Mouse (Mus musculus) lung, postnatal 36 days (tissue): ENCODE data around the gene Otop2.

Experiments used
- DNase-seq: peaks from one replicate; pipeline ENCODE4 v3.0.0; 2022; ENCODE audit warnings: mixed read lengths

Gene Otop2

DNA sequence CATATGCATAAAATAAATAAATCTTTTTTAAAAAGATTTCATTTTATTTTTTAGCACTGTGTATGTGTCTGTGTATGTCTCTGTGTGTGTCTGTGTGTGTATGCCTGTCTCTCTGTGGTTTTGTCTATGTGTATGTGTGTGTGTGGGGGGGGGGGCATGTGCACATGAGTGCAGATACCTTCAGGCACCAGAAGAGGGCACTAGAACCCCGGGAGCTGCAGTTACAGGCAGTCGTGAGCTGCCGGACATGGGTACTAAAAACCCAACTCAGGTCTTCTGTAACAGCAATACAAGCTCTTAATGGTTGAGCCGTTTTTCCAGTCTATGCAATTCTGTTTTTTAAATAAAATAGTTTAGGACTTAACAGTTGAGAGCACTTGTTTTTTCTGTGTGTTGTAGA, 6.2 kb upstream of the Otop2 start:
- DNase-seq = no peak

DNA sequence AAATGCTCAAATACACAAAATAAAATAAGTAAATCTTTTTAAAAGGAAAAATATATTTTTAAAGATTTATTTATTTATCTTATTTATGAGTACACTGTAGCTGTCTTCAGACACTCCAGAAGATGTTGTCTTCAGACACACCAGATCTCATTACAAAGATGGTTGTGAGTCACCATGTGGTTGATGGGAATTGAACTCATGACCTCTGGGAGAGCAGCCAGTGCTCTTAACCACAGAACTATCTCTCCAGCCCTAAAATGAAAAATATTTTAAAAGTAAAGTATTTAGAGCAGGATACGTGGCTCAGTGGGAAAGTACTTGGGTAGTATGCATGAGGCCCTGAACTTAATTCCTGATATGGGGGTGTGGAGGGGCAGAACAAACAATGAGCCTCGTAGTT, 5.6 kb upstream of the Otop2 start:
- DNase-seq = no peak

- no peak for DNase-seq
Observed at GRCm38 (mm10) chr11:115303167-115303566, 3.8 kb upstream of the Otop2 start.

GRCm38 (mm10) chr11:115308781-115309180, 1.8 kb downstream of the Otop2 start:
- no peak for DNase-seq

DNA sequence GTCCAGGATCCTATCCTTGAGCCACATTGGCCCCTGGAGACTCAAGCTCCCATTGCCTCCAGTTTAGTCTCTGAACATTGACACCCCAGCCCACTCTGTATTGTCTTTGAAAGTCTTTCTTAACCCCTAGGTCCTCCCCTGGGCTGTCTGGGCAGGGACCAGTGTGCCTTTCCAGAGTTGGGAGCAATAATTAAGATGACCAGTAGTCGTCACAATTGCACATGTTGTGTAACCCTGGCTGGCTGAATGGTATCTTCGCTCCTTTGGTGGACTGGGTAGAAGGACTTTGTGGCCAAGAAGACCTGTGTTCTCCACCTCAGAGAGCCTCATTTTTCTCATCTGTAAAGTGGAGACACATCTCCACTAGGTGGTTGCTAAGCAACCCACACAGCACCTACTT, 7.3 kb downstream of the Otop2 start:
- no peak for DNase-seq

DNA sequence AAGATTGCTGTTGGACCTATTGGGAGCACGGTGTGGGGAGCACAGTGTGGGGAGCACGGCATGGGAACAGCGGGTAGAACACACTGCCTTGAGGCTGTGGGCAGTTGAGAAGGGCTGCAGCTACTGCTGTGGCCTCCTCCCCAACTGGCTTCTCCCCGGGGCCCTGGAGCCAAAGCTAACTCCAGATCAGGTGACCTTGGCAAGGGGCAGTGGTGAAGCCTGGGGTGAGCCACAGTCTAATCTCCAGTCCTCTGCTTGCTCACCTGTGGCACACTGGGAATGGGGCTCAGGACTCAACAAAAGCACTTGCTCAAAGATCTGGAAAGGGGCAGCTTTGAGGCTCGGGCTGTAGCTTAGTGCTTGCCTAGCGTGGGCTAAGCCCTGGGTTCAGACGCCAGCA, 10.2 kb downstream of the Otop2 start:
- no peak for DNase-seq

GRCm38 (mm10) chr11:115318245-115319027, 11.5 kb downstream of the Otop2 start:
- no peak for DNase-seq

DNA sequence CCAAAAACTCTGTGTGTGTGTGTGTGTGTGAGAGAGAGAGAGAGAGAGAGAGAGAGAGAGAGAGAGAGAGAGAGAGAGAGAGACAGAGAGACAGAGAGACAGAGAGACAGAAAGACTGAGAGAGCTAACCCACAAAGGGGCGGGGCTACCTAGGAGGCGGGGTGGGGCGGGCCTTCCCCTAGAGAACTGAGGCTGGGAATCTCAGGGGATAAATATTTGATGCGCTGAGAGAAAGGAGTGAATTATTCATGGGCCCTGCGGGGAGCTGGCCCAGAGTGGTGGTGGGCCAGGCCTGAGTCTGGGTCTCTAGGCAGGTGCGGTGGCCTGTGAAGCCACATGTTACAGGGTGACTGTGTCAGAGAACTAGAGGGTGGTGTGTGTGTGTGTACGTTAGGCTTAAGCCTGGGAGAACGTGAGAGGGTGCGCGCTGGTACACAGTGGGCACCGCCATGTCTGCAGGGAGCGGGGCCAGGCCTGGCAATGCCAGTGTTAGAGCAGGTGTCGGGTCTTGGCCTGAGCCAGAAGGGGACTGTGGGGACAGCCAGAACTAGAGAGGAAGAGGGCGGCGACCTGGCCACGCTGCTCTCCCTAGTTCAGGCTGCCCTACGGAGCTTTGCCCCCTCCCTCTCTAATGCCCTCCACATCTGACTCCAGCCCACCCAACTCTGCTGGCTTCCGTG, 12.9 kb downstream of the Otop2 start:
- no peak for DNase-seq

DNA sequence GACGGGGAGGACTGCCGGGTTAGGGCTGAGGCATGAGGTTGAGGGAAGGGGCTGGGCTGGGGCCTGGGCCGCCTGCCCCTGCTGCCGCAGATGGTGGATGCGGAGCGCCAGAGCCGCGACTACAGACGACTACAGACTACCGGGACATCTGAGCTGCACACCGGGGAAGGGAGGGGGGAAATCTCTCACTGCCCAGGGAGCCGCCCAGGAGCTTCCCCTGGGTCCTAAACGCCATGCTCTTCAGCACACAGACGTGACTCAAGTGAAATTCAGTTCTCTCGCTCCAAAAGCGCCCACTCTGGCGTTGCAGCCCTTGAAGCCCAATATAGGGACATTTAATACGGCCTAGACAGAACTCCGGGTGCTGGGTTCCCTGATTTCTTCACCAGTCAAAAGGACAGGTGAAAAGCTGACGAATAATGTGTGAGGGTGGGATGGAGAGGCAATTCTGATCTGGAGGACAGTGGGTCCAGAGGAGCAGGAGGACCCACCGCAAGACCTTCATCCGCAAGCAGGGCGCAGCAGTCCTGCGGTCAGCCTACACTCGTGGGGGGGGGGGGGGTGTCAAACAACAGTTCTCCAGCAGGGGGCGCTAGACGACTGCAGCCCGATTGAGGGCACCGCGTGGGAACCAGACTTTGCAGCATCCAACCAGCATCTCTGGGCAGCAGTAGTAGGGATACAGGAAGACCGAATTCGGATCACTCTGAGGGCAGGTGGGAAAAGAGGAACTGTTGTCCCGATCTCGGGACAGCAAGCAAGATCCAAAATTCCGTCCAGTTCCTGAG, 15.1 kb downstream of the Otop2 start, which contains the start of gene Ush1g:
Gene Ush1g, minus strand, starts transcription at position 136 of the 788 bp plus-strand sequence.
- DNase-seq = peak; percentile 48

GRCm38 (mm10) chr11:115323354-115323753, 16.4 kb downstream of the Otop2 start:
- no peak for DNase-seq

GRCm38 (mm10) chr11:115326730-115327129, 19.8 kb downstream of the Otop2 start:
- DNase-seq = no peak

- DNase-seq = peak; percentile 7
Observed at GRCm38 (mm10) chr11:115329339-115329738, 22.4 kb downstream of the Otop2 start.

DNA sequence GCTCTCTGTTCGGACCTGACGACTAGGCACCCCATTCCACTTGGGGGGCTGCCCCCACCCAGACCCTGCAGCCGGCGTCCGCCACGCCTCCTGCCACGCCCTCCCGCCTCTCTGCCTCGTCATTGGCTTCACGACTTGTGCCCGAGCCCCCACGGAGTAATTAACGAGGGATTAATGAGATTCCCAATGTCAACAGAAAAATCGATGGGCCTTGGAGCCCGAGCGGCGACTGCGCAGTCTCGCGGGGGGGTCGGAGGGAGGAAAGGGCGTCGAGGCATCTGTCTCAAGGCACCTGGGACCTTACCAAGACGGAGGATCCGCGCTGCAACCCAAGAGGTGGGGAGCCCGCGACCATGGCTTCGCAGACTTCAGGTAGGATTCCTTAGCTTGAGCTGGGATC, 27.6 kb downstream of the Otop2 start, which contains the start of gene Otop3:
Gene Otop3, plus strand, starts transcription at position 201 of the 400 bp plus-strand sequence.
- no peak for DNase-seq

DNA sequence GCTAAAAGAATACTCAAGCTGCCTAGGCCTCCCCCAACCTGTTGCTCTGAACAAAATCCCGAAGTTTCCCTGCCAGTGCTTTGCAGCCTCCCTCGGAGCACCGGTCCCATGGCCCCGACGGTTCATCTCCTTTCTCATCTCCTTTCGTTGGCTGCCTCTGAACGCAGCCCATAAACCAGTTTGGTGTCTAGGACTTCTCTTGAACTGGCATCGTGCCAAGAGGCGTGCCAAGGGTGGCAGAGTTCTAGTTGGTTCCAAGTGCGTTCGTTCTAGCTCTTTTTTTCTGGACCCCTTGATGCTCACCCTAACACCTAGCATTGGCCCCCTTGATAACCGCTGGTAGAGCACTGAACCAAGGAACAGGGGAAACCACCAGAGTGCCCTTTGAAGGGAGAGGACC, 28.3 kb downstream of the Otop2 start:
- DNase-seq = peak; percentile 39

DNA sequence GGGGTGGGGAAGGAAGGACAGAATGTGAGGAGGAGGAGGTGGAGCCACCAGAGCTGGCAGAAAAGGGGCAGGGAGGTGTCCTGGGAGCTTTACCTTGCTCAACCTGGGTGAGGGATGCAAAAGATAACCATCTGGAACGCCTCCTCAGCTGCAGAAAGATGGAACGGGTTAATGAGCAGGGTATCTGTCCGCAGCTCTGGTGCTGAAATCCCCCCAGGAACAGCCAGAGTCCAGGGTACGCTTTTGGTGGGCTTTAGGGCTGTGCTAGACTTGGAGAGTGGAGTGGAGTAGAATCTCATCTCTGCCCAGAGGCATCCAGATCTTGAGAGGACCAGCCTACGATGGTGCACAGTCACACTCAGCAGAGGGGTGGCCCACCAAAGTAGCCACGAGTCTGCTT, 29.2 kb downstream of the Otop2 start:
- DNase-seq = no peak

DNA sequence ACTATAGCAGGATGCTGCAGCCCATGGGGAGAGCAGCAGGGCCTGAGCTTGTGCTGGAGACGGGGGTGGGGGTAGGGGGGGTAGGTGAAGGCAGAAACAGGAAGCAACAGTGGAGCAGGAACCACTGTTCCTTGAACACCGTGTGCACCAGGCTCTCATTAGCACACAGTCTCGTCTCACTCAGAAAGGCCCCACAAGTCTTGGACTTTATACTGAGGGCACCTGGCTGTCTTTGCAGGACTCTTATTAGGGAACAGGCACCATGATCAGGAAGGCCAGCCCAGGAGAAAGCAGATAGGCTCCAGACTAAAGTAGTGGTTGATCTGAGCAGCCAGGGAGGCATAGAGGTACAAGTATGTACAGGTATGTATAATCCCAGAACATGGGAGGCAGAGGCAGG, 30.4 kb downstream of the Otop2 start:
- DNase-seq = no peak

GRCm38 (mm10) chr11:115337826-115338225, 30.9 kb downstream of the Otop2 start:
- DNase-seq = no peak

- no peak for DNase-seq
Observed at GRCm38 (mm10) chr11:115341246-115341645, 34.3 kb downstream of the Otop2 start.

- DNase-seq = no peak
Observed at GRCm38 (mm10) chr11:115341866-115342265, 34.9 kb downstream of the Otop2 start.

GRCm38 (mm10) chr11:115344967-115345366, 38.0 kb downstream of the Otop2 start:
- DNase-seq = no peak

GRCm38 (mm10) chr11:115345515-115345914, 38.6 kb downstream of the Otop2 start:
- no peak for DNase-seq

- DNase-seq = no peak
Observed at GRCm38 (mm10) chr11:115348681-115349248, 41.8 kb downstream of the Otop2 start.

- no peak for DNase-seq
Observed at GRCm38 (mm10) chr11:115349976-115350375, 43.0 kb downstream of the Otop2 start.
